Mouse (Mus musculus): ENCODE data around the gene Insc. TPM values are rescaled to one million over a fixed set of nuclear protein-coding genes. Genes with fewer than 3 reads are reported as not detected.
A peak's percentile ranks its signal among the peaks of the same experiment; 100 is the strongest.

Insc gene
- total RNA-seq, 2 experiments from 2014 or later: 1.0 to 3.4 TPM

DNA sequence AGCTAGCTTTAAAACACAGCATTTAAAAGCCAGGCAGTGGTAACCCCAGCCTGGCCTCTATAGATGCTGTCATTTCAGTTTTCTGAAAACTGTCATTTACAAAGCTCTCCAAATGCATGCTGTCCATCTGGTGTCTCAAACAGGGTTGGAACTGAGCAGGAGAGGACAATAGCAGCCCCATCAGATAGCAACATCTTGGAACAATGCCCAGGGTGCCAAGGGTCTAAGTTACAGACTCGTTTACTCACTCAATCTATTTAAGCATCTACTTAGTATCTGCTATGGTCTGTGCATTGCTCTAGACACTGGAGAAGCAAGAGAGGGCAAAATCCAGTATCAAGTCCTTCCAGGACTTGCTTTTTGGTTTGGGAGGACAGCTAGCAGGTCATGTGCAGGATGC, 10.7 kb downstream of the Insc start:
- intact Hi-C loops (cut with DNase I; ENCODE audit: low total_unique reads): no loop called here
- no peak for DNase-seq

DNA sequence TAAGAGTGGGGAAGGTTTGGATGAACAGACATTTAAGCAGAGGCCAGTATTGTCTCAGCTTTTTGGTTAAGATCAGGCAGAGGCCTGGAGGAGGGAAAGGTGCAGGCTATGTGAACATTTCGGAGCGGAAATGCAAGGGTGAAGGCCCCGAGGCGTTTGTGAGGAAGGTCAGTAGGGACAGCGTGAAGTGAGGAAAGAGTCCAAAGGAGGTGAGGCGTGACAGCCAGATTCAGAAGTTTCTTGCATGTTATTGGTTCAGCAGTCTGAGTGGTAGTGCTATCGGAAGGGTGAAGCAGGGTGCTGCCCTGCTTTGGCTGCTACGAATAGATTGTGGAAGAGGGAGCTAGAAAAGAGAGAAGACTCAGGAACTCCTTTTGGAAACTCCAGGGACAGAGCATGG, 11.1 kb downstream of the Insc start:
- intact Hi-C loops (cut with DNase I; ENCODE audit: low total_unique reads): no loop called here
- no peak for DNase-seq

DNA sequence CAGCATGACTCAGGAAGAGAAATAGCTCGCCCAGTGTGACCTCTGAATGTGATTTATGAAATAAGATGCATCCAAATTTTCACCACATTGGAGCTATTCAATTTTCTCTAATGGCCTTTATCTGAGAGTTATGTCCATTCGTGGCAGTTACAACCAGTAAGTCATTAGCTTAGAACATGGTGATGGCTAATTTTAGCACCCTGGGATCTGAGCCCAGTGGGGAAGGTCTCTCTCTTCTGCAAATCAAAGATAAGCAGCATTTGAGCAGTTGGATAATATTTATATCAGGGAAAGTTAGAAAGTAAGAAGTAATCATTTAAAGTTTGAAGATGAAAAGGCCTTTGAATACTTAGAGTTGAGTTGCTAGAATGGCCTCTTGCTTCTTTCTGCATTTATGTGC, 19.2 kb downstream of the Insc start:
- DNase-seq: no peak
- intact Hi-C loops (cut with DNase I; ENCODE audit: low total_unique reads): no loop called here

DNA sequence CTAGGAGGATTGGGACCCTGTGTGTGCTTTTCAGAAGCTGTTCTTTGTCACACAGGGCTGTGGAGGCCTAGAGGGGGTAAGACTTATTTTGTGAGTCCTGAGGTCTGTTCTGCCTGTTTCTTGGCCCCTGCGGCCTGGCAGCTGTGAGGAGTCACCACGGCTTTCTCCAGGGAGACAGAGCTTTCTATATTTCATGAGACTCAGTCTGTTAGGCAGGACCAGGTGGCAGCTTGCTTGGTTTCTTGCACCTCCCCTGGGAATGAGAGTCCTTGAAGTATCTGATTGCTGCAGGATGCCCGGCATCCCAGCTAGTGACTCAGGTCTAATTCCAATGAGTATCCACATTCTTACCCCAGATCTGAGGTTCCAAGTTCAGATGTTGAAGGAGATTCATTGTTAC, 21.8 kb downstream of the Insc start:
- DNase-seq: no peak
- intact Hi-C loops (cut with DNase I; ENCODE audit: low total_unique reads): no loop called here

DNA sequence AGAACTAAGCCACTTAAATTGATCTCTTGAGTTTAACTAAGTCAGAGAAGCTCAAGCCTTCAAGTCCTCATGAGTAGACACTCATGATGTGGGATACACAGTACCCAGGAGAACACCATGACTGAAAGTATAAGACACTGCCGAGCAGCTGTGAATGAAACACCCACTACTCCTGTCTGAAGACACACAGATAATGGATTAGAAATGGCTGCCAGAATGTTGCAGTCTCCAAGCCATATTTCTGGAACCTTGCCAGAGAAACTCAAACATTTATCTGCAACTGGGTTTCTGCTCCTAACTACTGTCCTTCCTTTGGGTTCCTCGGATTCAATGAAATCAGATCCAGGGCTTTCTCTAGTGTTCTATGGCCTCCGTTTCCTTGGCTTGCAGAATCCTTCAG, 23.0 kb downstream of the Insc start:
- intact Hi-C loops (cut with DNase I; ENCODE audit: low total_unique reads): no loop called here
- DNase-seq: no peak

DNA sequence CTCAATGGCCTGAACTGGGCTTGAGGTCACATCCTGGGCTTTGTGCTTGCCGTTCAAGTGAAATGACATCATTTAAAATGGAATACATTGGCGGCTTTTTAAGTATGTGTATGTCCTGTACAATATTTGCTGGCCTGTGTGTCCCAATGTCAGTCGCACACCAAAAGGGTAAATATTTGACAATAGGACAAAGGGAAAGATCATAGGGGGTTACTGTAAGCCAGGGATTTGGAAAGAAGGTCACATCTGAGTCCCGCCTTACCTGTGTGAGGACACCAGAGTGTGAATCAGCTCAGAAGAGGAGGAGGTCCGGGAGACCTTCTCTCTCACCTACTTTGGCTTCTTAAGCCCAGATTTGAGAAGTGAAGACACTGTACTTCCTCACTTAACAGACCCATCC, 25.0 kb downstream of the Insc start:
- intact Hi-C loops (cut with DNase I; ENCODE audit: low total_unique reads): no loop called here
- DNase-seq: no peak

DNA sequence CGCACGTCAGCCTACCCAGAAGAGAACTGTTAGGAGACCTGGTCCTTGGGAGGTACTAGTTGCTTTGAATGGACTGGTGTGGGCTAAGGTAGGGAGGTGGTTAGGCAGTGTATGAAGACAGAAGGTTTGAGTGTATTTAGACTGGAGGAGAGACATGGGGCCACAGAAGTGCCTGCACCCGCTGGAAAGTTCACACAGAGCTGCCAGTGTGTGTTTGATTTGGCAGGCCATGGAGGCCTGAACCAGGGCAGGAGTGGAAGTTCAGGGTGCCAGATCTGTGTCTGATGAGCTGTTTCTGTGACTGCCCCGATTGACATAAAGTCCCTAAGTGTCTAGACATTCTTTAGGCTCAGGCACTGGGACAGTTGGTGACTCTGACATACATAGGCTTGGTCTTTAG, 25.5 kb downstream of the Insc start:
- no peak for DNase-seq
- intact Hi-C loops (cut with DNase I; ENCODE audit: low total_unique reads): no loop called here

DNA sequence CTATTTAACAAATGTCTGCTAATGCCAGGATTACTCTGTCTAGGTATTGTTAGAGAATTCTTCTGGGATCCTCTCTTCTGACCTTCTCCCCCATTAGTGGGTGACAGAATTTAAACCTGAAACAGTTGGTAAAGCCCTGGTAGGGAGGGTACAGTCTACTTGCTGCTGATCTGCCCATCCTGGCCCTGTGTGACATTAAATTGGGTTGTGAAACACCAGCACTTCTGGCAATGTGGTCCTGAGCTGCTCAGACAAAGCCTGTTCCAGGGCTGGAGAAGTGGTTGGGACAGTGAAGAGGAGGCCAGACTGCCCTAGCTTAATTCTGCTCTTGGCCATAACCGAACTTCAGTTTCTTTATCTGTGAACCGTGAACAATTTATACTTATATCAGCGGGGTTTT, 27.1 kb downstream of the Insc start:
- no peak for DNase-seq
- intact Hi-C loops (cut with DNase I; ENCODE audit: low total_unique reads): no loop called here

DNA sequence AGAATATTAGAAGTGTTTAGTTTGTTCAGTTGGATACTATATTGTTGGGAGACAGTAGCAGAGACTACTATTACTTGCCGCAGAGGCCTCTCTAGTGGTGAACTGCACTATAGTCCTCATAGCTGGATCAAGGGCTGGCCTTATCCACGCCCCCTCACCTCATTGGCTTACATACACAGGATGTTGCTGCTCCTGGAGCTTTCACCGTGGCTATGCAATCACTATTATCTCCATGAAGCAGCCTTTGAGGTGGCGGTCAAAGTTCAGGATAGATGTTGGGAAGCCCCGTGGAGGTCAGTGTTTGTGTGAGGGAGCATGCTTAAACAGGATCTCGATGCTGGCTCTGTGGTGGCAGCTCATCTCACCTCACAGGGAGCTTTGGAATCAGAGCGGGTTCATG, 28.3 kb downstream of the Insc start:
- intact Hi-C loops (cut with DNase I; ENCODE audit: low total_unique reads): no loop called here
- DNase-seq: no peak

DNA sequence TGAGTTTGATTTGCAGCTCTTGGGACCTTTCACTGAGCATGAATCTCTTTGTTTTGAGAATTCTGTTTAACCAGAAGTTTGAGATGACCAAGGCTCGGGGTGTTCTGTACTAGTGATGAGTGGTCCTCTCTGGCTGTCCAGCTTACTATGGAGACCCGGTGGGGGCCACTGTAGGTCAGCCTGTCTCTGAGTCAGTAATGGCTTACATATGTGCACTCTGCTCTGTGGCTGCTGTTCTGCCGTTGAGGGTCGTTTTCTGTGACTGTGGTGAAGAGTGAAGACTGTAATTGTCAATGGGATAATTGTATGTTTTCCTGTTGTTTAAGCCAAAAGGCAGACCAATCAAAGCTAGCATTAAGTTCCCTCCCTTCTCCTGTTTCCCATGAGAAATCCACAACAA, 30.3 kb downstream of the Insc start:
- intact Hi-C loops (cut with DNase I; ENCODE audit: low total_unique reads): no loop called here
- DNase-seq: no peak

DNA sequence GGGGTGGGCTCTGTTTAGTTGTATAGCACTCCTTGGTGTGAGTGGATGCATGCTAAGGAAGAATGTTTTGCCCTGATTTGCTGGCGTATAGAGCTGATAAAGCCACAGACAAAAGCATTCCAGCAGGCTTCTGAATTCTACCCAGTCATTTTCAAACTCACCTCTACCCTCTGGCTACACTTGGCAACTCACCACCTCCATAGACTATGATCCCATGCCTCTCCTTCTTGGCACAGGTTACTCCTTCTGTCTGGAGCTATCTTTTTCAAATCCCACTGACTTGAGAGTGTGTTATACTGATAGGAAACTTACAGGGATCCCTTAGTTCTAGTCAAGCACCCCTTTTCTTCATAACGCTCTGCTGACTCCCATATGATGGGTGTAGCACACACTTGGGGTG, 32.4 kb downstream of the Insc start:
- no peak for DNase-seq
- intact Hi-C loops (cut with DNase I; ENCODE audit: low total_unique reads): no loop called here

DNA sequence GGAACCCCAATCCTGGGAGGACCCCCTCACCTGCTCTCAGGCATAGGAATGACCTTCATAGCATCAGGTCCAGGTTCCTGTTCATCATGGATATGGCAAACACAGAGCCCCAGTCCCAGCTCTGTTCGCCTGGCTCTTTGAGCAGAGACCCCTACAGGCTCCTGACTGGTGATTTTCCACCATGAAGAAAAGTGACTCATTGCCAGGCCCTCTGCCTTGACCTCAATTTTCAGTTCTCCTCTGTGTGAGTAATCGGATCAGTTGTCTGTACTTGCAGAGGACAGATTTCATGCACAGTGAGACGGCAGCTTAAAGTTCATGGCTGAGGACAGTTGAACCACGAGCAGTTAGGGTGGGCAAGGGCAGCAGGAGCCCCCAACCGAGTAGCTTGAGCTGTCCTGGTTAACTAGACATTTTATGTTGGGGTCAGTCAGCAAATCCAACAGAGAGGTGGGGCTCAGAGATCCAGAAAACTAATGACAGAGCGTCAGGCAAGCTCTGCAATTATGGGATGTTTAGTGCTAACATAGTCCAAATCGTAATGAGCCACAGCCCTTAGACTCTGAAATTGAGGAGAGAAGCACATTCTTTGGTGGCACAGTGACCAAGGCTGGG, 34.8 kb downstream of the Insc start:
- intact Hi-C loops (cut with DNase I; ENCODE audit: low total_unique reads): no loop called here
- no peak for DNase-seq

DNA sequence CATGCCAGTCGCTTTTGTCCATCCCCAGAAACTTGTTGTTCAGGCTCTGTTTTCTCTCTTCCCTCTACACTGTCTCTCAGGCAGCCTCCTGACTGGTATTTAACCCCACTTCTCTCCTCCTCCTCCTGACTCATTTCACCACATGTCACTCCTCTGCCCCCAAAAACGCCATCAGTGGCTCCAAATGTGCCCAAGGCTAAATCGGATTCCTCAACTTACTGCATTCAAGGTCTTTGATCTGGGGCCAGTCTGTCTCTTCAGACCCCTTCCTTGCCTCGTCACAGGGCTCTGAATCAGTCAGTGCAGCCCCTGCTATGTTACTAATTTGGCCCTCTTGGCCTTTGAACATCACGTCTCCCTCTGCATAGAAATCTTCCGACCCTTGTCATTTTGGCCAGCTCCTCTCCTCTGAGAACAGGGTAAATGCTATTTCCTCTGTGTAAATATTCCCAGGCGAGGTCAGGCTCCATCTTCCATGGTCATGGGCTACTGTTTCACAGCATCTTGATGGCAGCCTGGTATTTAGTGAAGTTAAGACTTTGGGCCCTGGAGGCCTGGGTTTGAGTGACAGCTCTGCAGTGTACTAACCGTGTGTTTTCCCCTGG, 35.7 kb downstream of the Insc start:
- DNase-seq: no peak
- intact Hi-C loops (cut with DNase I; ENCODE audit: low total_unique reads): no loop called here

DNA sequence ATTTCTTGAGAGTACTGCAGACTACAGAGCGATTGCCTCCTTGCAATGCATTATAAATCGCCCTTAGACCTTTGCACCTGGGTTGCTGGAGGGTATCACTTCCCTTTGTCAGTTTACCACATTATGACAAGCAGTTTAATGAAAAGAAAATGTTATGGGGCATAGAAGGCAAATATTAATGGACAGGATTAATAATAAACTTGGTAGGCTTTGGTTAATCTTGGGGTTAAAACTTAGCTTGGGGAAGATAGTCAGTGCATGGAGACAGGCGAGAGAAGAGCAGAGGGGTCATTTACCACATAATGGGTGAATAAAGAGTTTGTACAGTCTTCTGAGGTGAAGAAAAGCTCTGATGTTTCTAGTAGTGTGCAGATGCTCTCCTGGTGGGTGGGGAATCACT, 39.8 kb downstream of the Insc start:
- intact Hi-C loops (cut with DNase I; ENCODE audit: low total_unique reads): no loop called here
- no peak for DNase-seq

DNA sequence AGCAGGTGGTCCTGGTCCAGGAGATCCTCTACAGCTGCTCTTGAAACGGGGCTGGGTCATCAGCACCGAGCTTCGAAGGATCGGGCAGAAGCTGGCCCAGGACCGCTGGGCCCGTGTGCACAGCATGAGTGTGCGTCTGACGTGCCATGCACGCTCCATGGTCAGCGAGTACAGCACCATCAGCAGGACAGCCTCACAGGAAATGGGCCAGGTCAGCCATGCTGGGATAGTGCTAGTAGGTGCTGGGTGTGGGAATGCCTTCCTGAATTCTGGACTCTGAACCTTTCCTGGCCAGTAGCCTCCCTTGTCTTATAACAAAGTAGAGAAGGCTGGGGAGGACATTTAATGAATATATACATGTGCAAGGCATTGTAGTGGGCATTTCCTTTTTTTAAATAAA, 47.6 kb downstream of the Insc start:
- intact Hi-C loops (cut with DNase I; ENCODE audit: low total_unique reads): no loop called here
- no peak for DNase-seq

DNA sequence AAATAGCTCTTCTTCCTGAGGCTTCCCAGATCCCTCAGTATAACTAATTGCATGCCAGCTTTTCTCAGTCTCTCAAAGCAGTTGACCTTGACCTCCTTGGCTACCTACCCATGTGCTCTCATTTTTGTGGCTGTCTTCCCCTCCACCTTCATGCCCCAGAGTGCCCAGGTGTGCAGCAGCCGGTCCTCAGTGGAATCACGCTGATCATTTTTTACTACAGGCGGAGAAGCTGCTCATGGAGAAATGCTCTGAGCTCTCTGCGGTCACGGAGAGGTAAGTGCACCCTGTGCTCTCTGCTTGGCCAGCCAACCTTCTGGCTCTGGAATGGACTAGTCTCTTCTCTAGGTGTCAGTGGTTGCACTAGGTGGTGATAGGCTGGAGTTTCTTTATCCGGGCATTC, 48.5 kb downstream of the Insc start:
- intact Hi-C loops (cut with DNase I; ENCODE audit: low total_unique reads): no loop called here
- DNase-seq: no peak

DNA sequence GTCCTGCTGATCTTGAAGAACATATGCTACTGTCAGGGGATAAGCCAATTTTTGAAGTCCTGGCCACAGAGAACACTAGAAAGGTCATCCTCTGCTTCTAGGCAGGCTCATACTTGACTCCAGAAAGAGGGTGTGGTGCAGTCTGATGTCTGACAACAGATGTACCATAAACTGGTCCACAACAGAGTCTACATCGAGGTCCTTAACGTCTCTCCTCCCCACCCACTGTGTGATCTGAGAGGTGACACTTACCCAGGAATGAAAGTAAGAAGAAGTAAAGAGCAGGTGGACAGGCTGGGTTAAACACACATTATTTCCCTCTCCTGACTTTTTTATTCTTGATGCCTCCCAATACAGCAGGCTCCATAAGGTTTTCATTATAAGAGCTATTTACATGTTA, 50.9 kb downstream of the Insc start:
- DNase-seq: no peak
- intact Hi-C loops (cut with DNase I; ENCODE audit: low total_unique reads): no loop called here

DNA sequence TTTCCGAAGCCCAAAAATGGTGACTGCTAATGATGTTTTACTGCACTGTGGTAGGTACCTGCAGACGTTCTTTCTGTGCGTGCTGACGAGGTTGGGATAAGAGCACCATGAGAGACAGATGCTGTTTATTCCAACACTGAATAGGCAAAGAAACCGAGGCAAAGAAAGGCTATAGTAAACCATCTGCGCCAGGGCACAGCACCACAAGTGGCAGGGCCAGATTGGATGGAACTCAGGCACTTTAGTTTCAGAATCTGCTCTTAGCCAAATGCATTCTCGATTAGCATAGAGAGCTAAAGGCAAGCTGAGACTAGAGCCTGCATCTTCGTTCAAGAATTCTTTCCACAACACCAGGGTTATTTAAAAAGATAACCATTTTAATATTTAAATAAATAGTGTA, 59.1 kb downstream of the Insc start:
- intact Hi-C loops (cut with DNase I; ENCODE audit: low total_unique reads): no loop called here
- DNase-seq: no peak

DNA sequence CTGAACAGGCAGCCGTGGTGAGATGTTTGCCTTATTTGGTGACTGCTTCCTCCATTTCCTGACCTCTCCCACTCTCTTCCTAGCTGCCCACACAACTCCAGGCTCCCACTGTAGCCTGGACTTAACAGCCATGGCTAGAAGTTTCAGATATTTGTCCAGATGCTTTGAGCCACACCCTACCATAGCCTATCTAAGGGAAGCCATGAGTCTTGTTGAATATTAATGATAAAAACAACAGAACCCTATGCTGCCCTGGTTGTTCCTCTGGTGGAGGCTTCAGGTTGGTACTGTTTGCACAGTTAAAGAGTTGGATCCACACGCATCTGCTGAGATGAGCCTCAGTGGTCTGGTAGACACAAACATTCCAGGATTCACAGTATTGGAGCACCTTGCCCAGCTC, 61.8 kb downstream of the Insc start:
- DNase-seq: no peak

DNA sequence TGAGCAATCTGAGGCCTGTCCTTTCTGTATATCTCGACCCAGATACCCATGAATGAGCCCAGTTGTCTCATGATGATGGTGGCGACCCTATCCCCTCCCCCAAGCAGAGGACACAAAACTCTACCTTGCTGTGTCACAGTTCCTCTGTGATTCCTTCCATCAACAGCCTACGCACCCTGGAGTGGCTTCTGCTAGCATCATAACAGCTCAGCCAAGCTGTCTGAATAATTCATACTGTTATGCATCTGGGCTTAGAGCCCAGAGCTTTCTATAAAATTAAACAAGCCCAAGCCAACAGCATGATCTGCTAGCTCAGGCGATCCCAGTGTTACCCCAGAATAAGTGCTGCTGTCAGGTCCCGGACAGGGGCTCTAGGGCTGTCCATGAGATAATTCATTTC, 63.8 kb downstream of the Insc start:
- no peak for DNase-seq
- intact Hi-C loops (cut with DNase I; ENCODE audit: low total_unique reads): no loop called here

More for the DNA sequence above, 61.8 kb downstream of the Insc start:
- intact Hi-C loops (cut with DNase I; ENCODE audit: low total_unique reads): no loop called here

DNA sequence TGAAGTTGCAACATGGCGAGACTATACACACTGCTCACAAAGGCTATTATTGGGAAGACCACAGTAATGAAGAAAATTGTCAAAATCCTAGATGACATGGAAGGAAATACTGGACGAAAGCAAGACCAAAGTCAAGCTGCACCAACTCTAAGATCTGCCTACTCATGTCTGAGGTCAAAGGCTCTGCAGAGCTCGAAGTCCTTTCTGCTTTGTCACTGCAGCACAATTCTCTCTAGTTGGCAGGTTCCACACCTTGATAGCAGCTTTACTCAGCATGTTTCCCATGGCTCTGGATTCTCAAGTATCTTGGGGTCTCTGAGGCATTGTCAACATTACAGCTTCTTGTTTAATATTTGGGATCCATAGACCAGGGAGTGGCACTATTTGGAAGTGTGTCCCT, 64.8 kb downstream of the Insc start:
- no peak for DNase-seq
- intact Hi-C loops (cut with DNase I; ENCODE audit: low total_unique reads): no loop called here

DNA sequence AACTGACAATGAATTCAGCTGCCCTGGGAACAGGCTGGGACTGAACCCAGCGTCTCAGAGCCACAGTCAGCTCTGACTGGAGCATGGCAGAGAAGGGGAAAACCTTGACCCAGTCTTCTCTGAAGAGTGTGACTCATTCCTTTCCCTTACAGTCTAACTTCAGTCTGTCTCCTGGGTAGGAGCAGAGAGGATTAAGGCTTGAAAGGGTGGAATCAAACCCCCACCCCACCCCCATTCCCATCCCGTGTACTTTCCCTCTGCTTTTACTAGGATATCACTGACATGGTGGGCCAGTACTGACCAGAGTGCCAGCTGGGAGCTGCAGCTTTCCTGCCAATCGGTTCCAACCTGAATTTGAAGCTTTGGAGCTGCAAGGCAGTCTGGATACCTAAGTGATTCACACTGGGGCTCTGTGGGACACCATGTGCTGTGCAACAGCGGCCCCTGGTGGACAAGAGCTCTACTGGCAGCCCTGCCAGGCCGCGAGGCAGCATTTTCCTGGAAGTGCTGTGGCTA, 73.9 kb downstream of the Insc start:
- peak; percentile 81 for DNase-seq
- intact Hi-C loops (cut with DNase I; ENCODE audit: low total_unique reads): loop anchor here (5.0 kb wide), 2 partner anchors 85 to 240 kb away; no protein-coding TSS in a partner anchor
